Mouse (Mus musculus) gastrocnemius, adult 2 months (tissue): ENCODE results near the gene Snx17. TPM values are rescaled to one million over a fixed set of nuclear protein-coding genes. Genes with fewer than 3 reads are reported as not detected.

Source experiments
- DNase-seq: peaks from one replicate; pipeline ENCODE4 v3.0.0; 2022
- H3K27ac ChIP-seq: fragments of 200-600 bp; 2 replicates; pipeline ENCODE4 v1.8.1; 2022; ENCODE audit warnings: mild to moderate bottlenecking
- H3K4me3 ChIP-seq: fragments of 200-600 bp; 2 replicates; pipeline ENCODE4 v1.8.1; 2022; ENCODE audit warnings: mild to moderate bottlenecking, moderate library complexity
- CTCF ChIP-seq: fragments of 200-600 bp; IDR thresholded peaks from 2 replicates; pipeline ENCODE4 v1.8.1; 2022; ENCODE audit warnings: antibody characterized with exemption, mild to moderate bottlenecking, moderate library complexity
- intact Hi-C: fragments of 180-260 bp; cut with DNase I; formaldehyde crosslinking; loops from one replicate; pipeline ENCODE4 v1.15.1; 2025
- total RNA-seq, 2 experiments: library from RNA; stranded (reverse); gene quantifications; 2 replicates each; pipeline ENCODE4 v1.2.3; 2021

Gene Snx17
- total RNA-seq, 2 experiments from 2014 or later, result 31.1 to 33.2 TPM

DNA sequence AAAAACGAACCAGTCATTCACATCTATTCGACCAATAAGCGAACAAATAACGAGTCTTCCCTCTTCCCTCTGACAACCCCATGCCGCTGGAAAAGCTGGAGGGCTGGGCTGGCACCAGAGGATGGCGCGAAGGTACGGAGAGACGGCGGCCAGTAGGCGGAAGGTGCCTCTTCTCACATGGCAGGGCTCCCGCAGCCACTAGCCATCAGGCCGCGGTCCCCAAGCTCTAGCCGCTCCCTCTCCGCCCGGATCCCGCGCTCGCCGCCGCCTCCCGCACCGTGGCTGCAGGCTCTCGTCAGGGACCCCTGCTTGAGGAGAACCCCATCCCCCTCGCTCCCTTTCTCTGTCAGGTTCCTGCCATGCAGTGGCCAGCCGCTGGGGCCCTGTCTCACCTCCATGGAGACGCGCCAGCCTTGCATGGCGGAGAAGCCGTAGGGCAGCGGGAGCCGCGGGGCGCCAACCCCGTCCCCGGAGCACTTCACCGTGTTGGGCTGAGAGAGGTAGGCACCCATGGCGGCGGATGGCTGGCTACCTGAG, 27.0 kb downstream of the Snx17 start:
- peak; percentile 76 for DNase-seq
- intact Hi-C loops, result loop anchor here (2.0 to 5.0 kb wide), 4 partner anchors 17 to 107 kb away; partner anchors contain the start of genes Gm9970, Gtf3c2, Nrbp1 and Zfp513

DNA sequence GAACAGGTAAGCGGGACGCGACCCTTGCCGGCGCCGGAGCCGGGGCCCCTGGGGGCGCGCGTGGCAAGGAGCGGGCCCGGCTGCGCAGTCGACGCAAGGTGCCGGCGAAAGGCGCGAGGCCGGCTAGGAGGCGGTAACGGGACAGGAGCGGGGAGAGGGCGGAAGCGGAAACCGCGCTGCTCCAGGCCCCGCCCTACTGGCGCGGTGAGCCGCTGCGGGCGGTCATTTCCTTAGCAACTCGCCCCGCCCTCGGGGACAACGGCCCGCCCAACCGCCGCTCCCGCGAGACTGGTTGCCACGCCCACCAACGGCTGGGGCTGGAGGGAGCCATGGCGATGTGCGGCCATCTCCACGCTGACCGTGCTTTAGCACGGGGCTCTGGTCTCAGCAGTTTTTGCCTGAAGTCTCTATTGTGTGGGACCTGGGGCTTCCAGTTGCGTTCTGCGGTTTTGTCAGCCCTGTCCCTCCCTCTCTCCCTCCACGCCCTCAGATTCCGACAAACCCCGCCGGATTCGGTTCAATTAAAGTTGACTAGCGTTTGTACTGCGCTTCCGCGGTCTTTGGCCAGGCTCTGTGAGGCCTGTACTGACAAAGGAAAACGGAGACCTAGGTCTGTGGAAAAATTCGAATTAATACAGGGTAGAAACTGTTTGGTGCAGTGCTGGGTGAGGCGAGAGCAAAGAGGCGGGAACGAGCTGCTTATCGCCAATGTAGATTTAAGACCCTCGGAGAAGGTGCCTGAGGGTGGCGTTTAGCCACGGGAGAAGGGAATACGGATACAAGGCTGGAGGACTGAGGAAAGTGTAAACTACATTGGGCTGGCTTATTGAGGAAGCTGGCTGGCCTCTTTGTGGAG, 27.6 kb downstream of the Snx17 start, which contains the start of gene Ppm1g:
Gene Ppm1g, minus strand, starts transcription at position 240 of the 856 bp plus-strand sequence.
- DNase-seq, result peak; percentile 99
- intact Hi-C loops, result loop anchor here (2.0 to 5.0 kb wide), 3 partner anchors 18 to 38 kb away; partner anchors contain the start of genes Gm9970, Gtf3c2, Nrbp1 and Zfp513
- Histone ChIP-seq H3K4me3 (peak within 1 kb of the TSS; percentile 98), H3K27ac (peak within 1 kb of the TSS; percentile 96)
- TF ChIP-seq CTCF, result peak; percentile 10; the same call in 1 of the 2 replicates

More for the DNA sequence above, 27.0 kb downstream of the Snx17 start:
- H3K27ac ChIP-seq, result peak overlapping the region; percentile 96
- no peak for TF ChIP-seq CTCF
- peak overlapping the region; percentile 98 for H3K4me3 ChIP-seq

DNA sequence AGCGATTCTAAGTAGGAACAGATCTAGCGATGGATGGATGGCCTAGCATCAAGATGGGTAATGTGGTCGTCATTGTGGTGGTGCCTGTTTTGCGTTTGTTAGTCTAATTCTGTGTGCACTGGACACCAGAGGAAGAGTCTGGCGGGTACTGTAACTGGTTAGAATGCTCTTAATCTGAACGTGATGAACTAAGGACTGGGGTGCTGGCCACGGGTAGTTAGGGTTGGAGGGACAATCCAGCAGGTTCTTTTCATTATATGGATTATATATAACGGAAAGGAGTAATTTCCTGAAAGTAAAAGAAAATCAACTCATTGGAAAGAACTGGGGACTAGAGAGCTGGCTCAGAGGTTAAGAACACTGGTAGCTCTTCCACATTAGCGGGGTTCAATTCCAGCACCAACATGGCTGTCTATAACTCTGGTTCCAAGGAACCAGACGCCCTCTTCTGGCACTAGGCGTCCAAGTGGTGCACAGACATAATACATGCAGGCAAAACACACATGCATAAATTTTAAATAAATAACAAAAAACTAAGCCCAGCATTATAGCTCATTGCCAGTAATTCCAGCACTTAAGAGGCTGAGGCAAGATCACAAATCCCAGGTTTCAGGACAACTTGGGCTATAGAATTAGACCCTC, 28.4 kb downstream of the Snx17 start:
- intact Hi-C loops, result loop anchor here (2.0 to 5.0 kb wide), 3 partner anchors 19 to 39 kb away; partner anchors contain the start of genes Gm9970, Gtf3c2, Nrbp1 and Zfp513
- TF ChIP-seq CTCF, result peak; percentile 30; the same call in 1 of the 2 replicates
- peak overlapping the region; percentile 98 for H3K4me3 ChIP-seq
- DNase-seq, result no peak
- peak overlapping the region; percentile 96 for H3K27ac ChIP-seq

DNA sequence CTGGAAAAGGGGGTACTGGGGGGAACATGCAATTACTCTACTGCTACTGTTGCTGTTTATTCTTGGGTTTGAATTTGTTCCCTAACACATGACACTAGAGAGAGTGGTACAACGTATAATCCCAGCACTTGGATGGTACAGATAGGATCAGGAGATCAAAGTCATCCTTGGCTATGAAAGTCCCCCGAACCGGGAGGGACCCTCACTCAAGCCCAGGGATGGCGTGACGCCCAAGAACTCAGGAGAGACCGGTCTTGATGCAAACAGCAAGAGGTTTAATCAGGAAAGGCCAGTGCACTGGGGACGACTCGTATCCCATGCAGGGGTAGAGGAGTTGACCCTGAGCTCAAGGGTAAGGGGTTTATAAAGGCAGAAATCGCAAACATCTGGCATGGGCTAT, 29.7 kb downstream of the Snx17 start:
- intact Hi-C loops, result loop anchor here (5.0 kb wide), 1 partner anchor 40 kb away; the partner anchor contains the start of gene Gtf3c2
- no peak for DNase-seq
- Histone ChIP-seq H3K4me3 (no peak overlapping the region), H3K27ac (no peak overlapping the region)
- no peak for TF ChIP-seq CTCF

DNA sequence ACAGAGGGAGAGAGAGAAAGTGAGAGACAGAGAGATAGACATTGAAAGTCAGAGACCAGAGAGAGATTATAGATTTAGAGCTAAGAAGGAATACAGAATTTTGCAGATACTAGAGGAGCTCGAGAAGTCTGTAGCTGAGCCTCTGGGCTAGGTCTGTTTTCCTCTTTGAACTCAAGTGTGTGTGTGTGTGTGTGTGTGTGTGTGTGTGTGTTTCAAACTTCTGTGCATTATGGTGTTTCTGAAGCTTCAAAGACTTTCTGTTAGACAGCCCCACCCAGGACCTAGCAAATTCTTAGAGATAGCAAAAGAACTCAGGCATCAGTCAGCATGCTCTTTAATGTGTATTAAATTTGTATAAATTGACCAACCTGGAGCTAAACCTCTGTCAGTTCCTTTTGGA, 33.6 kb downstream of the Snx17 start:
- Histone ChIP-seq H3K4me3 (no peak overlapping the region), H3K27ac (no peak overlapping the region)
- DNase-seq, result no peak
- intact Hi-C loops, result no loop called here
- TF ChIP-seq CTCF, result no peak

DNA sequence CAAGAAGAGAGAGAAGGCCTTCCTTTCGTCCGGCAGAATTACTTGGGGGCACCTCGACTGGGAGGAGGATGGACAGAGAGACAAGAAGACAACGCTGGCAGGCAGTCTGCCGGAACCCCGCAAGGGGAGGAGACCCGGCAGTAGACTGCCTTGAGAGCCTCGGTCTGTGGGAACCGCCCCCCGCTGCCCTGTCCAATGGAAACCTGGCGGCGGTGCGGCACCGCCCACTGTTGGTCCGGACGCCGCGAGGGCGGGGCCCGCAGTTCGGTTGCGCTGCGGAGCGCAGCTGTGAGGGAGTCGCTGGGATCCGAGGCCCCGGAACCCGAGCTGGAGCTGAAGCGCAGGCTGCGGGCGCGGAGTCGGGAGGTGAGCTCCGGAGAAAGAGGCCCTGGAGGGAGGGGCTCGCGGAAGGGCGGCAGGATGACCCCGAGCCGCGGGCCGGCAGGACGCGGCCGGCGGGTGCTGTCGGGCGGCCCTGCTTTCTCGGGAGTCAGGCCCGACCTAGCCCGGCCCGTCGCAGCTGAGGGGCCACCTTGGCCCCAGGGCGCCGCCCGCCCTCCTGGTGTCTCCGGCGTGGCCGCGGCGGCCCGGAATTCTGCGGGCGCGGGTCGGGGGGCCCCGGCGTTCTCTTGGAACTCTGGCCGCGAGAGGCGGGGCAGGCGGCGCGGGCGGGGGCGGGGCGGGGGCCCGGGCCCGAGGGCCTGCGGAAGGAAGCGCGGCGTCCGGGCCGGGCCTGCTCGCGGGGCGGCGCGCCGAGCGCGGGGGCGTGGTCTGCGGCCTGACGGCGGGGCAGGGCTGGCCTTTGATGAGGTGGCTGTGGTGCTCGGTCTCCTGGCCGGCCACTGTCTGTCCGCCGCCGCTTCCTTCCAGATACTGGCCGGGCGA, 47.9 kb downstream of the Snx17 start, which contains the start of the genes Nrbp1 and Gm9970:
Gene Nrbp1, plus strand, starts transcription at position 228 of the 885 bp plus-strand sequence.
Gene Gm9970, minus strand, starts transcription at position 596 of the 885 bp plus-strand sequence.
- no peak for TF ChIP-seq CTCF
- Histone ChIP-seq H3K27ac (peak within 1 kb of the TSS; percentile 99), H3K4me3 (peak within 1 kb of the TSS; percentile 99)
- intact Hi-C loops, result loop anchor here (2.0 kb wide), 2 partner anchors 20 to 50 kb away; partner anchors contain the start of genes Ift172 and Ppm1g
- DNase-seq, result peak; percentile 99

DNA sequence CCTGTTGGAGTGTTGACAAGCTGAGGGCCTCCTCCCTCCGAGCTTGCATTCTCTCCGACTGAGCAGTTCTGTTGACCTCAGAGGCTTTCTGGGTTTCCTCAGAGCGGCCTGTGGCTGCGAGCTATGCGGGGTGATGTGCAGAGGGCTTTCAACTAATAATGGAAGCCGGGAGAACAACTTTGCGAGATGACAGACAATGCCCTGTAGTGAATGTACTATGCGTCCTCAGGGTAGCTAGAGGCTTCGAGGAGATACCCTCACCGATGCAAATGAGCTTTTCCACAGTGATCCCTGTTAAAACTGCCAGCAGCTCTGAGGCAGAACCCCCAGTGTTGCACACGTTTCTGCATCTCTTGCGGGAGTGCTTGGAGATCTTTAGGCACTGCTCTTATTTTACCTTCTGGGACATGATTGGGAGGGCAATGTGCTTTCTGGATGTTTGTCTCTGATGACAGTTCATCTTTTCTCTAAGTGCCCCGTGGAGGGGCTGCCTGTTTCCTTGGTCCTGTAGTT, 48.6 kb downstream of the Snx17 start:
- H3K27ac ChIP-seq, result peak overlapping the region; percentile 99
- TF ChIP-seq CTCF, result no peak
- peak overlapping the region; percentile 99 for H3K4me3 ChIP-seq
- no peak for DNase-seq
- intact Hi-C loops, result loop anchor here (2.0 kb wide), 2 partner anchors 21 to 49 kb away; partner anchors contain the start of genes Ift172 and Ppm1g

DNA sequence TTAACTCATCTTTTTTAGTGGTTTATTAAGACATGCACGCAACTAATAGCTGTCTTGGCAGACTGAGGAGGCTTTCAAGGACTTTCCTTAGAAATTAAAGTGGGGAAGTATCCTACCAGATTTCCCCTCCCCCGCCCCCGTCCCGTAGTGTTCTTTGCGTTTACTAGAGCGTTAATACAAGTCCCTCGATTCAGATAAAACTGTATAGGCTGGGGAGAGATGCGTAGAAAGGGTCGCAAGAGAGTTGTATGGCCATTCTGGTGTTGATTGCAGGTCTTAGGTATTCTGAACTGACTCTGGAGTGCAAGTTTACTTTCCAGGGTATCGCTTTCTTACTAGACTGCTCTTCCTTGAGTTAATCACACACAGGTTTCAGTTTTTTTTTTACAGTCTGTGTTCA, 49.2 kb downstream of the Snx17 start:
- Histone ChIP-seq H3K4me3 (peak overlapping the region; percentile 99), H3K27ac (peak overlapping the region; percentile 99)
- no peak for DNase-seq
- intact Hi-C loops, result no loop called here
- TF ChIP-seq CTCF, result no peak

Other genes starting within 250 kb of the Snx17 start
- 1 to 10 TPM; 2.0 to 2.9 TPM for gene Cgref1, start 247.6 kb upstream of the Snx17 start, total RNA-seq
- gene Preb, start 232.9 kb upstream of the Snx17 start, total RNA-seq, result 10 to 100 TPM; 76.5 to 83.6 TPM
- under 1 TPM in 1 of 2 experiments, not detected in 1; 0.28 TPM for gene Tcf23, start 224.6 kb upstream of the Snx17 start, total RNA-seq
- gene Atraid, start 144.9 kb upstream of the Snx17 start, total RNA-seq, result 10 to 100 TPM; 40.9 to 41.6 TPM
- gene Slc5a6, start 144.3 kb upstream of the Snx17 start, total RNA-seq, result 1 to 10 TPM; 5.6 to 6.0 TPM
- gene Cad, start 138.4 kb upstream of the Snx17 start, total RNA-seq, result 10 to 100 TPM; 25.5 to 28.6 TPM
- not detected for gene Dnajc5g, start 86.9 kb upstream of the Snx17 start, total RNA-seq
- not detected for gene Slc30a3, start 85.0 kb upstream of the Snx17 start, total RNA-seq
- 100 to 1,000 TPM; 356 to 504 TPM for gene Trim54, start 76.5 kb upstream of the Snx17 start, total RNA-seq
- gene Ucn, start 54.4 kb upstream of the Snx17 start, total RNA-seq, result not detected
- gene Mpv17, start 39.0 kb upstream of the Snx17 start, total RNA-seq, result 10 to 100 TPM; 16.9 to 24.2 TPM
- under 1 TPM; 0.53 to 0.74 TPM for gene Gm29609, start 13.3 kb upstream of the Snx17 start, total RNA-seq
- 10 to 100 TPM; 22.9 to 26.5 TPM for gene Gtf3c2, start 13.1 kb upstream of the Snx17 start, total RNA-seq
- 10 to 100 TPM; 39.5 to 53.9 TPM for gene Eif2b4, start 203 bp downstream of the Snx17 start, total RNA-seq
- gene Zfp513, start 9.1 kb downstream of the Snx17 start, total RNA-seq, result 1 to 10 TPM; 6.2 to 7.1 TPM
- 10 to 100 TPM; 41.1 to 45.7 TPM for gene Ppm1g, start 27.5 kb downstream of the Snx17 start, total RNA-seq
- 10 to 100 TPM; 51.3 to 58.5 TPM for gene Nrbp1, start 47.6 kb downstream of the Snx17 start, total RNA-seq
- gene Gm9970, start 48.0 kb downstream of the Snx17 start, total RNA-seq, result not detected
- 1 to 10 TPM; 1.5 to 2.0 TPM for gene Krtcap3, start 58.5 kb downstream of the Snx17 start, total RNA-seq
- 10 to 100 TPM; 26.0 to 34.8 TPM for gene Ift172, start 97.9 kb downstream of the Snx17 start, total RNA-seq
- gene Fndc4, start 102.9 kb downstream of the Snx17 start, total RNA-seq, result 1 to 10 TPM; 1.2 to 3.2 TPM
- gene Gckr, start 104.2 kb downstream of the Snx17 start, total RNA-seq, result not detected